Mouse (Mus musculus) right cerebral cortex, postnatal 25 days (tissue): ENCODE results near the gene Wfdc6a.
A peak's percentile ranks its signal among the peaks of the same experiment; 100 is the strongest.

Source experiments
- DNase-seq: peaks from one replicate; pipeline ENCODE4 v3.0.0; 2022

The Wfdc6a gene

GRCm38 (mm10) chr2:164549963-164550894 is 35.0 kb downstream of the Wfdc6a start:
- DNase-seq: peak; percentile 45

GRCm38 (mm10) chr2:164549338-164549737 is 35.9 kb downstream of the Wfdc6a start:
- no peak for DNase-seq

- no peak for DNase-seq
Observed at GRCm38 (mm10) chr2:164544454-164545097, 40.7 kb downstream of the Wfdc6a start.

- DNase-seq: no peak
Observed at GRCm38 (mm10) chr2:164543745-164544144, 41.5 kb downstream of the Wfdc6a start.

- DNase-seq: no peak
Observed at GRCm38 (mm10) chr2:164542598-164542997, 42.6 kb downstream of the Wfdc6a start.

GRCm38 (mm10) chr2:164542132-164542531 is 43.1 kb downstream of the Wfdc6a start:
- DNase-seq: peak; percentile 76

GRCm38 (mm10) chr2:164540652-164541427 is 44.4 kb downstream of the Wfdc6a start:
- no peak for DNase-seq

- DNase-seq: no peak
Observed at GRCm38 (mm10) chr2:164537003-164537402, 48.2 kb downstream of the Wfdc6a start.

GRCm38 (mm10) chr2:164534315-164534714 is 50.9 kb downstream of the Wfdc6a start:
- no peak for DNase-seq

- DNase-seq: peak; percentile 65
Observed at GRCm38 (mm10) chr2:164531169-164531568, 54.1 kb downstream of the Wfdc6a start.
